Mouse (Mus musculus): ENCODE results near the gene Ccser1.

The Ccser1 gene

GRCm38 (mm10) chr6:61721220-61721619, 541.1 kb downstream of the Ccser1 start:
- CTCF ChIA-PET, result no interaction called here

GRCm38 (mm10) chr6:61729065-61729464, 548.9 kb downstream of the Ccser1 start:
- CTCF ChIA-PET, result no interaction called here

- CTCF ChIA-PET, result no interaction called here
These were observed 550.2 kb downstream of the Ccser1 start for GRCm38 (mm10) chr6:61730088-61730880.

GRCm38 (mm10) chr6:61746346-61746745, 566.2 kb downstream of the Ccser1 start:
- CTCF ChIA-PET, result no interaction called here

- CTCF ChIA-PET, result no interaction called here
These were observed 582.0 kb downstream of the Ccser1 start for GRCm38 (mm10) chr6:61762135-61762534.

- CTCF ChIA-PET, result no interaction called here
These were observed 583.3 kb downstream of the Ccser1 start for GRCm38 (mm10) chr6:61763379-61763778.

GRCm38 (mm10) chr6:61765801-61766200, 585.7 kb downstream of the Ccser1 start:
- CTCF ChIA-PET, result no interaction called here

GRCm38 (mm10) chr6:61767151-61767550, 587.0 kb downstream of the Ccser1 start:
- CTCF ChIA-PET, result no interaction called here

DNA sequence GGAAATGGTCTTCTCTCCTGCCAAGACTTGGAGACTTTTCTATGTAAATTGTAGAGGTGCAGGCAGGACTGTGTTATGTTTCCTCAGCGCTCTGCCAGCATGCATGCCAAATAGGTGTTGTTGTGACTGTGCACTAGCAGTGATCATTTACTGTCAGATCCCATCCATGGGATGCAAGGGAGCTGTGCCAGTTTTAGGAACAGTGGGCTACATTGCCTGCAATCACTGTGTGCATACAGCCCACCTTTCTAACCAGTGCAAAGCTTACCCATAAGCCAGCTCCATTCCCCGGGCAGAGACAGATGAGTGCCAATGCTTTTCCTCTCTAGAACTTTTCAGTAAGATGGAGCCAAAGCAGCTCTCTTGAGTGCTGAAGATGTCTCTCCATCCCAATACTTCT, 606.6 kb downstream of the Ccser1 start:
- CTCF ChIA-PET, result no interaction called here

GRCm38 (mm10) chr6:61800889-61801288, 620.8 kb downstream of the Ccser1 start:
- CTCF ChIA-PET, result no interaction called here

DNA sequence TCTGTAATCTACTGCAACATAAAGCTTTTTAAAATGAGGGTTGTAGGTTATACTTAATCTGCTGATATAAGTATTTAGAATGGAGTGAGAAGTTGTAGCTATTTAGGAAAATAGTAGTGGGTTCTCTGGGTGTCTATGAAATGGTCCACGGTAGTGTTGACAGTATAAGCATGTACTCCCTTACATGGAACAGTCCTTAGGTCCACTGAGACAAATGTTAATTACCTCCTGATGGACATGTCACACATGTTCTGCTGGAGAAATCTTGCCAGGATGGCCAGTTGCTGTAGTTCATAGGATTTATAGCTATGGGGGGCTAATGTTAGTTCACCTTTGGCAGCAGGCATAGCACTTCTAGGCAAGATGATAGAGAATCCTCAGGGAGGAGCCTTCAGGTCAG, 625.4 kb downstream of the Ccser1 start:
- CTCF ChIA-PET, result no interaction called here

- CTCF ChIA-PET, result no interaction called here
These were observed 637.6 kb downstream of the Ccser1 start for GRCm38 (mm10) chr6:61817716-61818115.

DNA sequence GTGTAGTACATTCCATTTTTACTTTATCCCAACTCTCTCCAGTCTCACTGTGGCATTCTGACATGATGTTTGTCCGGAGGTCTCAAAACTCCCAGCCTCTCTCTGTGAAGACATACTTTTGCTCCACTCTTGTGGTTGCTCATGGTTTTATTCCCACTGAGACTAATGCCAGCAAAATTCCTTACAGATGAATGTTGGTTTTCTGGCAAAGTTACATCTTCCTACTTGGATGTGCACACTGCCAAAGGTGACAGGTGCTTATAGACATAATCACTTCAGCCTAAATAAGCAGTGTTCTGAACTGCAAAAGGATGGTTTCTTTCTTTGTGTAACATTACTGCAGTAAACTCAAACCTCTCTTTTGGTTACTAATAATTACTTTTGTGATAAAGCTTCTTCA, 696.2 kb downstream of the Ccser1 start:
- CTCF ChIA-PET, result no interaction called here

GRCm38 (mm10) chr6:61898238-61898637, 718.1 kb downstream of the Ccser1 start:
- CTCF ChIA-PET, result no interaction called here

DNA sequence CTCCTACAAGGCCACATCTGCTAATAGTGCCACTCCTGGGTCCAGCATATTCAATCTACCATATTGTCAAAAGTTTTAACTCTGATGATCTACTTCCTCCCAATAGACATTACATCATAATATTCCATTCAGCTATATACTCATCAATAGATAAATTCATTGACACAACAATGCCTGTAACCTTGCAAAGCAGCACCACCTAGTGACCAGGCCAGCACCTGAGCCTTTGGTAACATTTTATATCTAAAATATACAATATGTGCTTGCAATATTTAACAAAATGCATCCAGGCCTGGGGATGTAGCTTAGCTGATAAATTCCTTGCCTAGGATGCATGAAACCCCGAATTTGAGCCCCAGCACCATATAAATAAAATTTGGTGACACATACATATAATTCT, 722.6 kb downstream of the Ccser1 start:
- CTCF ChIA-PET, result no interaction called here

- CTCF ChIA-PET, result interaction anchor here (0.6 kb wide), 1 partner anchor 288 kb away, joined by 5 read pairs; no protein-coding TSS in a partner anchor
These were observed 732.8 kb downstream of the Ccser1 start for GRCm38 (mm10) chr6:61912896-61913295.

- CTCF ChIA-PET, result no interaction called here
These were observed 751.5 kb downstream of the Ccser1 start for GRCm38 (mm10) chr6:61931622-61932021.

DNA sequence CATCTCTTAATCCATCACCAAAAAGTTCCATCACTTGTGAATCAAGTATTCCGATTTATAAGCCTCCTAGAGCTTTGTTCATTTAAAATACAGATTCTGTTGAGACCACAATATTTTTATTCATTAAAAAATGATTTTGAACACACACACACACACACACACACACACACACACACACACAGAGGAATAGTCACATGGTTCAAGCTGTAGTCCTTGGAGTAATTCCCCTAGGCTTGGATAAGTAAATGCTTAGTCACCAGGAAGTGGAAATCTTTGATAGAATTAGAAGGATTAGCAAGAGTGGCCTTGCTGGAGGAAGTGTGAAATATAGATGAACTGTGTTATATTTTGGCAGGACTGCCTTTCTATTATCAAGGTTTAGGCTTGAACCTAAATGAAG, 756.5 kb downstream of the Ccser1 start:
- CTCF ChIA-PET, result no interaction called here

DNA sequence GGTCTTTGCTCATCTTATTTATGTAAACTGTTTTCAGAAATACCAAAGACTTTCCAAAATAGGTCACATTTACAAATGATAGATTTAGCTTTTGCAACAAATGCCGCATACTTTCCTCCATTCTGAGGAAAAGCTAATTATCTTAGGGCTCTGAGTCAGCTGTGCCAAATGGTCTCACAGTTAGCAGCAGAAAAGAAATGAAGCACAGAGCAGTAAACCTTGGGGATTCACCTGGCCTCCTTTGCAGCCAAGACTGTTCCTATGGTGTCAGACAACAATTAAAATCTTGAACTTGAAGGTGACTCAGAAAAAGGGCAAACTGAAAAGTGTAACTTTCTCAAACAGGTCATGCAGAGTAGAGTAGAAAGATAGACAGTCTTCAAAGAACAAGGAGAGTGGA, 759.1 kb downstream of the Ccser1 start:
- CTCF ChIA-PET, result no interaction called here

- CTCF ChIA-PET, result no interaction called here
These were observed 773.6 kb downstream of the Ccser1 start for GRCm38 (mm10) chr6:61953703-61954102.

DNA sequence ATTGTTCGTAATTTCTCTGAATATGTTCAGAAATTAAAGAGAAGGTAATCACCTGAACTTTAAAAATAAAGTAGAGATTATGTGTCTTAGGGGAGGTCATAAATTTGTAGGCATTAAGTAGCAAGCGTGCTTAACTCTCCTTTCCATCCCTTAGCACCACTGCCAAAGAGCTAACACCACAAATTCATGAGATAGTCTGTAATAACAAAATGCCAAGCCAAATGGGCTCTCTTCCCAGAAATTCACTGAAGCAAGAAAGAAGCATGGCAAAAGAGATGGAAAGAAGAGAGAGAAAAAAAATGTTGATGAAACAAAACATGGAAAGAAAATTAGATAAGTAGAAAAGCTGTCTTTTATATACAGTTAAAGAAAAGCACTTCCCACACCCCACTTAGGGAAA, 796.8 kb downstream of the Ccser1 start:
- CTCF ChIA-PET, result no interaction called here

GRCm38 (mm10) chr6:61978379-61978778, 798.3 kb downstream of the Ccser1 start:
- CTCF ChIA-PET, result no interaction called here

DNA sequence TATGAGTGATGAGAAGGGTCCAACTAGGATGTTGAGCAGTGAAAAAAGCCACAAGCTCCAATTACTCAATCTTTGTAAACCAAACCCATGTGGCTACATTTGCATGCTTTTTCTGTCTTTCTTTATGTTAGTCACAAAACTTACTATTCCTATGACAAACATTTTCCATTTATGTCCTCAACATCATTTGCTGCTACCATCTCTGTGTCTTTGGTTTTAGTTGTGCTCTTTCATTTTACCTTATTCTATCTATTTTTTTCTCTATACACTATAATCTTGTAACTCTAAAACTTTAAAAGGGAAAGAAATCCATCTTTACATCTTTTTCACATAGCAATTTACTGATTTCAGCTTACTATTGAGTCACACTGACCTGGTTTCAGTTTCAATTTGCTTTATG, 834.2 kb downstream of the Ccser1 start:
- CTCF ChIA-PET, result no interaction called here

DNA sequence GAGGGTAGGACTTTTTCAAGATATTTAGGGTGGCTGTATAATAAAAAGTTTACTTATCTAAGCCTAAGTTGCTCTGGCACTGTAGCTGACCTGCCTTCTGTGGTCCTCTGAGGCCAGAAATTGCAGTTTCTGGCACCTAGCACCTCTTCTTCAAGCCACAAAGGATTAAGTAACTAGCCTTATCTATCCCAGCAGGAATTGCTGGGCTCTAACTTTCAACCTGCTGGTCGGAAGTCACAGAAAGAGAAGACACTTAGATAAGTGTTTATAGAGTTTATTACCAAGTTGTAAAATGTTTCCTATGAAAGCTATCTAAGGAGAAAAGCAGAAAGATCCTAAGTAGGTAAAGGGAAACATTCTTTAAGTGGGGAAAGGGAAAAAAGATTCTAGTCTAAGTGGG, 864.3 kb downstream of the Ccser1 start:
- CTCF ChIA-PET, result no interaction called here
